Mouse (Mus musculus): ENCODE measurements around the gene Rtl6.

Gene Rtl6

DNA sequence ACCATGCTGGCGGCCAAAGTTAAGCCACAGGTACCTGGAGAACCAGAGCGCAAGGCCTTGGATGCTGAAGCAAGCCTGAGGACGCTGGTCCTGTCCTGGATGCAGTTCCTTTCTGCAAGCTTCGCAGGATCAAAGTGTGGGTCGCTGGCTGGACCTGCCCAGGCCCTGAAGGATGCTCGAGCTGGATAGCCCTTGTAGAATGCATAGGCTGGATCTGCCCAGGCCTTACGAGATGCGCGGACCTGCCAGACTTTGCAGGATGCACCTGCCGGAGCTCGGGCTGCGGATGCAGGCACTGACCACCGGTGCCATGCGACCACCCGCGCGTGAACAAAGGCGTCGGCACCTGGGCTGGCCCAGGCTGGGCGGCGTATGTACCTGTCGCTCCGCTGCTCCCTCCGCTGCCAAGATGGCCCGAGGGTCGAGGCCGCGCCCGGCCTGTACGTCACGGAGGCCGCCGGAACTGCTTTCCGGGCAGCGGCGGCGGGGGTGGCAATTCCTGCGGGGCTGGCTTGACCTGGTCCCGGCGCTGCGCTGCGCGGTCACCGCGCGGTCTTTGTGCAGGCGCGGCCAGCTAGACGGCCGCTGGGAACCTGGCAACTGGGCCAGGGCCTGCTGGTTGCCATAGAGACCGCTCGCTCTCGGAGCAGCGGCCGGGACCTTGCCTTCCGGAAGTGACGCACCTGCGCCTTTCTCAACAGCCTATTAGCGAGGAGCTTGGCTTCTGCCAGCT, at the start of gene Rtl6:
TSS of gene Rtl6 (minus strand) at position 635 of the 733 bp plus-strand sequence.
- POLR2A ChIA-PET, result interaction anchor here (0.5 to 1.8 kb wide), 12 partner anchors 9 to 390 kb away, joined by 3 to 7 read pairs (median 4); partner anchors contain the start of genes Samm50 (in 2 of the 4) and Pnpla3 (in 1 of the 4)
- CTCF ChIA-PET, result interaction anchor here (0.6 to 2.0 kb wide), 7 partner anchors 10 to 484 kb away, joined by 3 to 8 read pairs (median 4); no protein-coding TSS in a partner anchor

GRCm38 (mm10) chr15:84603267-84603963, 45.8 kb upstream of the Rtl6 start:
- CTCF ChIA-PET, result interaction anchor here in 3 of 4 experiments (0.6 to 1.0 kb wide), 3 partner anchors 10 to 281 kb away, joined by 3 read pairs; no protein-coding TSS in a partner anchor
- POLR2A ChIA-PET, result interaction anchor here in 2 of 4 experiments (0.9 to 1.2 kb wide), 3 partner anchors 10 to 188 kb away, joined by 3 read pairs; no protein-coding TSS in a partner anchor

GRCm38 (mm10) chr15:84600977-84601595, 43.5 kb upstream of the Rtl6 start:
- POLR2A ChIA-PET, result no interaction called here
- CTCF ChIA-PET, result interaction anchor here (0.6 to 1.3 kb wide), 11 partner anchors 9 to 1693 kb away, joined by 3 to 8 read pairs (median 3); no protein-coding TSS in a partner anchor

- CTCF ChIA-PET, result interaction anchor here in 1 of 4 experiments (0.6 kb wide), 1 partner anchor 181 kb away, joined by 13 read pairs; no protein-coding TSS in a partner anchor
- POLR2A ChIA-PET, result no interaction called here
These were observed 41.3 kb upstream of the Rtl6 start for GRCm38 (mm10) chr15:84598911-84599310.

- ChIA-PET POLR2A (no interaction called here), CTCF (interaction anchor here in 1 of 4 experiments (0.6 kb wide), 1 partner anchor 74 kb away, joined by 3 read pairs; no protein-coding TSS in a partner anchor)
These were observed 40.2 kb upstream of the Rtl6 start for GRCm38 (mm10) chr15:84597816-84598215.

DNA sequence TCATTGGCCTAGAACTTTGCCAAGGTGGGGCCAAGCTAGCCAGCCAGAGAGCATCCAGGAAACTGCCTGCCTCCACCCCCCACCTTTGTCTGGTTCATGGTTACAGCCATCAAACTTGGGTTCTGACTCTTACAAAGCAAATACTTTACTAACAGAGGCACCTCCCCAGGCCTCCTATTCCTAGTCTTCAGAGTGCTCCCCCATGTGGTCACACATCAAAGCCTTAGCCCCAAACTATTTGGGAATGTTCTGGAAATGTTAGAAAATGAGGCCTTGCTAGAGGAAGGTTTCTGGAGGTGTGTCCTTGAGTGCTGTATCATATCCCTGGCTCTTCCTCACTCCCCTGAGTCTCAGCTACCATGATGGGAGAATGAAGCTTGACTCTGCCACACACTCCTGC, 39.4 kb upstream of the Rtl6 start:
- ChIA-PET CTCF (interaction anchor here in 1 of 4 experiments (0.9 kb wide), 1 partner anchor 60 kb away, joined by 4 read pairs; no protein-coding TSS in a partner anchor), POLR2A (interaction anchor here in 1 of 4 experiments (0.7 kb wide), 1 partner anchor 952 kb away, joined by 3 read pairs; no protein-coding TSS in a partner anchor)

- ChIA-PET CTCF (no interaction called here), POLR2A (interaction anchor here in 1 of 4 experiments (0.6 kb wide), 1 partner anchor 145 kb away, joined by 4 read pairs; no protein-coding TSS in a partner anchor)
These were observed 37.8 kb upstream of the Rtl6 start for GRCm38 (mm10) chr15:84595241-84595945.

- POLR2A ChIA-PET, result interaction anchor here in 1 of 4 experiments (1.1 kb wide), 1 partner anchor 23 kb away, joined by 4 read pairs; no protein-coding TSS in a partner anchor
- CTCF ChIA-PET, result interaction anchor here (0.6 to 2.1 kb wide), 7 partner anchors 10 to 79 kb away, joined by 3 to 7 read pairs (median 3); no protein-coding TSS in a partner anchor
These were observed 35.9 kb upstream of the Rtl6 start for GRCm38 (mm10) chr15:84593514-84593913.

DNA sequence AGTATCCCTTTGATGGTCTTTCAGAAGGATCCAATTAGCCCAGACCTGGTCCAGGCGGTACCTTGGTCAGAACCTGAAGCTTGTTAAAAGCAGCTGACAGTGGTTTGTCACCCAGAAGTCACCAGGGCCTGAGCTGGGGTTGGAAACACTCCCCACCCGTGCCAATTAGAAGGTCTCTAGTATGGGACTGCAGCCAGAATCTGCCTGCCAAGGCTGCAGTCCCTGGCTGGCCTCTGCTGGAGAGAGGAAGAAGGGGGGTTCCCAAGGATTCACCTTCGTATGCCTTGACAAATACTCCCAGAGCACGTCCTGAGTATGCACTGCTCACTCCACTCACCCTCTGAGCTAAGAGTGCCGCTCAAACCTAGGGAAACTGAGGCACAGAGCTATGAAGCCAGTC, 34.6 kb upstream of the Rtl6 start:
- ChIA-PET POLR2A (interaction anchor here in 1 of 4 experiments (0.7 kb wide), 1 partner anchor 357 kb away, joined by 3 read pairs; no protein-coding TSS in a partner anchor), CTCF (interaction anchor here in 3 of 4 experiments (0.6 to 2.1 kb wide), 4 partner anchors 9 to 518 kb away, joined by 3 to 7 read pairs (median 4); no protein-coding TSS in a partner anchor)

DNA sequence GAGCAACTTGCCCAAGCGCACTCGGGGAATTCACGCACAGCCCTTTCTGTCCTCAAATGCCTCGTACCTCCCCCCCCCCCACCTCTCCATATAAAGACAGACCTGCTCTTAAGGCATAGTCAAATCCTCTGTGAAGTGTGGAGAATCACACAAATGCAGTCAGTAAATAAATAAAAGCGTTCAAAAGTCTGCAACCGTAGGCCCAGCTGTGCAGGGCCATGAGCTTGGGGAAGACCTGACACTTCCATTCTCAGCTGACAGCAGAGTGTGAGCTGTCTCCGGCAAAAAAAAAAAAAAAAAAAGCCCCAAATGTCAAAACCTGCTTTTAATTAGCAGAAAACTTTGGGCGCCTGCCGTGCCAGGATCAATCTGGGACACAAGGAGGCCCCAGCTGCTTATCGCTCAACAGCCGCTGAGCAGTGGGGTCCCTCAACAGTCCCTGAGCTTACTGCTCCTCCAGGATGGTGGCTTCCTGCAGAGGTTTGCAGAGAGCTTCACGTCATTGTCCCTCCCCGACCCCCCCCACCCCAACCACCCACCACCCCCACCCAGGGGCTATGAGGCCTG, 34.0 kb upstream of the Rtl6 start:
- POLR2A ChIA-PET, result interaction anchor here in 2 of 4 experiments (0.6 to 0.7 kb wide), 2 partner anchors 29 to 356 kb away, joined by 3 to 4 read pairs; no protein-coding TSS in a partner anchor
- CTCF ChIA-PET, result interaction anchor here in 2 of 4 experiments (0.6 to 1.5 kb wide), 4 partner anchors 38 to 517 kb away, joined by 3 to 5 read pairs (median 4); no protein-coding TSS in a partner anchor

DNA sequence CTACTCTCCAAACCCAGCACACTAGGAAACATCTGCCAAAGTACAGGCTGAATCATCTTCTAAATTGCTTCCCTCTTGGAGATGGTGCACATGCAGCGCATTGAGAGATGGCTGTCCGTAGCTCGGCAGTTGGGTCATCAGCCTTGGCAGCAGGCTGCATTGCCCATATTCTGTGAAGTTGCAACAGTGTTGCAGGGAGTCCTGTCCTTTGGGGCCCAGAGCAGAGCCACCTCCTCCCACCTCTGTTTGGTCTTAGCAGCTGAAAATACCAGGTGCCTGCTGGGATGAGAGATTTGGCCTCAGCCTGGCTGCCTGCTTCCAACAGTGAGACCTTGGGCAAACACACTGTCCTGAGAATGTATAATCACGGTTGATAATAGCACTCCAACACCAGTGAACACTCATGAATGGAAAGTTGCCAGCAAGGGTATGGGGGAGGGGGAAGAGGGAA, 30.8 kb upstream of the Rtl6 start:
- ChIA-PET CTCF (no interaction called here), POLR2A (no interaction called here)

- POLR2A ChIA-PET, result no interaction called here
- CTCF ChIA-PET, result interaction anchor here in 2 of 4 experiments (0.6 kb wide), 2 partner anchors 42 to 69 kb away, joined by 3 read pairs; no protein-coding TSS in a partner anchor
These were observed 21.0 kb upstream of the Rtl6 start for GRCm38 (mm10) chr15:84578607-84579006.

- CTCF ChIA-PET, result no interaction called here
- POLR2A ChIA-PET, result no interaction called here
These were observed 19.4 kb upstream of the Rtl6 start for GRCm38 (mm10) chr15:84577019-84577418.

- ChIA-PET POLR2A (interaction anchor here in 2 of 4 experiments (0.6 to 2.1 kb wide), 2 partner anchors 9 to 30 kb away, joined by 3 to 6 read pairs; partner anchors contain the start of gene Rtl6 (in 1 of the 2)), CTCF (interaction anchor here in 2 of 4 experiments (0.7 to 0.9 kb wide), 2 partner anchors 9 to 31 kb away, joined by 4 to 5 read pairs; partner anchors contain the start of gene Rtl6 (in 1 of the 2))
These were observed 9.0 kb upstream of the Rtl6 start for GRCm38 (mm10) chr15:84566568-84567110.

DNA sequence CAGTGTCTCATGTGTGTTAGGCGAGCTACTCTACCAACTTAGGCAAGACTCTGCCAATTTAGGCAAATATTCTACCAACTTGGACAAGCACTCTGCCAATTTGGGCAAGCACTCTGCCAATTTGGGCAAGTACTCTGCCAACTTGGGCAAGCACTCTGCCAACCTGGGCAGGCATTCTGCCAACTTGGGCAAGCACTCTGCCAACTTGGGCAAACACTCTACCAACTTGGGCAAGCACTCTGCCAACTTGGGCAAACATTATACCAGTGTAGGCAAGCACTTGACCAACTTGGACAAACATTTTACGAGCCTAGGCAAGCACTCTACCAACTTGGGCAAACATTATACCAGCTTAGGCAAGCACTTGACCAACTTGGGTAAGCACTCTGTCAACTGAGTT, 3.9 kb upstream of the Rtl6 start:
- POLR2A ChIA-PET, result interaction anchor here in 1 of 4 experiments (0.6 kb wide), 1 partner anchor 320 kb away, joined by 7 read pairs; no protein-coding TSS in a partner anchor

DNA sequence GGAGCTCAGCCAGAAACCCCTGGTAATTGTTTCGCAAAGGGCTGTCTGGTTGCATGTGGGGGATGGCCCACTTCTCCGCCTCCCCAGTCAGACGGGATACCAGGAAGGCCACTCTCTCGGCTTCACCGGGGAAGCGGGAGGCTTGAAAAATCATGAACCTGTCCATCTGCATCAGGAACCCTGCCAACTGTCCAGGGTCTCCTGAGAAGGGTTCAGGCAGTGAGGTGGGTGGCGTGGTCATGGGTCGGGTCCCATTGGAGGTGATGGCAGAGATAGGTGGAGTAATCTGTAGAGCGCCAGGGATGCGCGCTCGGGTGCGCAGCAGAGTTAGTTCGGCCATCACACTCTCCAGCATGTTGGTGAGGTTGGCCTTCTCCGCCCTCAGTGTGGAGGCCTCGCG, 949 bp downstream of the Rtl6 start:
- CTCF ChIA-PET, result interaction anchor here in 2 of 4 experiments (0.5 to 2.0 kb wide), 2 partner anchors 20 to 115 kb away, joined by 8 read pairs; no protein-coding TSS in a partner anchor
- POLR2A ChIA-PET, result interaction anchor here in 2 of 4 experiments (0.5 to 1.8 kb wide), 6 partner anchors 17 to 389 kb away, joined by 3 to 5 read pairs (median 4); partner anchors contain the start of gene Pnpla3 (in 1 of the 2)

More for the DNA sequence above, 3.9 kb upstream of the Rtl6 start:
- CTCF ChIA-PET, result interaction anchor here in 1 of 4 experiments (1.1 kb wide), 1 partner anchor 26 kb away, joined by 3 read pairs; no protein-coding TSS in a partner anchor

- ChIA-PET CTCF (interaction anchor here in 2 of 4 experiments (0.6 to 1.2 kb wide), 2 partner anchors 12 to 477 kb away, joined by 3 to 5 read pairs; no protein-coding TSS in a partner anchor), POLR2A (interaction anchor here in 1 of 4 experiments (1.5 kb wide), 1 partner anchor 15 kb away, joined by 3 read pairs; no protein-coding TSS in a partner anchor)
These were observed 6.6 kb downstream of the Rtl6 start for GRCm38 (mm10) chr15:84551065-84551464.
